Mouse (Mus musculus): ENCODE data around the gene Myom1.

Gene Myom1

GRCm38 (mm10) chr17:71136384-71137333 is 134.2 kb downstream of the Myom1 start:
- no peak for DNase-seq (ENCODE audit: low read depth, low spot score)

GRCm38 (mm10) chr17:71137334-71137721 is 134.9 kb downstream of the Myom1 start:
- no peak for DNase-seq (ENCODE audit: low read depth, low spot score)

- no peak for DNase-seq (ENCODE audit: low read depth, low spot score)
These were observed 139.6 kb downstream of the Myom1 start for GRCm38 (mm10) chr17:71142068-71142467.

- DNase-seq (ENCODE audit: low read depth, low spot score): no peak
These were observed 140.7 kb downstream of the Myom1 start for GRCm38 (mm10) chr17:71143155-71143554.

- no peak for DNase-seq (ENCODE audit: low read depth, low spot score)
These were observed 142.1 kb downstream of the Myom1 start for GRCm38 (mm10) chr17:71144322-71145116.

GRCm38 (mm10) chr17:71145248-71145961 is 143.0 kb downstream of the Myom1 start:
- no peak for DNase-seq (ENCODE audit: low read depth, low spot score)

GRCm38 (mm10) chr17:71153356-71153755 is 150.9 kb downstream of the Myom1 start:
- DNase-seq (ENCODE audit: low read depth, low spot score): no peak

- no peak for DNase-seq (ENCODE audit: low read depth, low spot score)
These were observed 152.8 kb downstream of the Myom1 start for GRCm38 (mm10) chr17:71155271-71155670.

- no peak for DNase-seq (ENCODE audit: low read depth, low spot score)
These were observed 156.7 kb downstream of the Myom1 start for GRCm38 (mm10) chr17:71159152-71159567.

GRCm38 (mm10) chr17:71159720-71160119 is 157.3 kb downstream of the Myom1 start:
- no peak for DNase-seq (ENCODE audit: low read depth, low spot score)

GRCm38 (mm10) chr17:71160244-71160995 is 158.0 kb downstream of the Myom1 start:
- no peak for DNase-seq (ENCODE audit: low read depth, low spot score)

- no peak for DNase-seq (ENCODE audit: low read depth, low spot score)
These were observed 162.6 kb downstream of the Myom1 start for GRCm38 (mm10) chr17:71164991-71165390.

- no peak for DNase-seq (ENCODE audit: low read depth, low spot score)
These were observed 165.9 kb downstream of the Myom1 start for GRCm38 (mm10) chr17:71168205-71168815.

GRCm38 (mm10) chr17:71168846-71169245 is 166.4 kb downstream of the Myom1 start:
- DNase-seq (ENCODE audit: low read depth, low spot score): no peak

GRCm38 (mm10) chr17:71169639-71170038 is 167.2 kb downstream of the Myom1 start:
- no peak for DNase-seq (ENCODE audit: low read depth, low spot score)

GRCm38 (mm10) chr17:71171161-71171560 is 168.7 kb downstream of the Myom1 start:
- no peak for DNase-seq (ENCODE audit: low read depth, low spot score)
